7 mouse cellular contexts compared by ENCODE assay signal in the genomic region with DNA sequence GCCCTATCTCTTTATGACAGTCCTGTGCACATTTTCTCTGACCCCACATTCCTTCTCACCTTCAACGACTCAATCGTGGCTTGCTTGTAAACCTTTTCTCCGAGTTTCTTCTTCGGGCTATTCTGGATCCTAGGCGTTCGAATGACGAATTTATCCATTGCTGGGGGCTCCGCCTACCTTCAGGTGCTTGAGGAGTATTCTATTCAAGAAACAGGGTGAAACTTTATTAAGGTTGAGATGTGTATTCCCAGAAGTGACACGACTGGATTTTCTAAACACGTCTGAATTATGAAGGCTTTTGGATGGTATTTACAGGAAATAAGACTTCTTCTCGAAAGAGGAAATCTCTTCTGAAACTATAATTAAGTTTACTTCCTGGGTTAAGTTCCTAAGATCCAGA. TPM values are rescaled to one million over a fixed set of nuclear protein-coding genes. Genes with fewer than 3 reads are reported as not detected.
A peak's percentile ranks its signal among the peaks of the same experiment; 100 is the strongest.
DNase-seq lines count a peak whose midpoint lies in the region; ATAC-seq and TF ChIP-seq lines count a peak whose summit lies in the region.

No protein-coding gene starts in this region.

- no peaks in the 10 kb centered on the region for H3K27me3 ChIP-seq in lung, postnatal 0 days (replicated peaks; ENCODE audit: insufficient read depth, low read length)
- H3K27me3 ChIP-seq in forebrain, embryonic 10.5 days (ENCODE audit: poor library complexity, severe bottlenecking), result no peaks in the 10 kb centered on the region
- H3K27me3 ChIP-seq in intestine, postnatal 0 days (replicated peaks; ENCODE audit: control insufficient read depth, insufficient read depth, low read length), result no peaks in the 10 kb centered on the region

- 16% methylated on average over 11 of the region's 11 CpGs for WGBS in lung, postnatal 0 days
- WGBS in forebrain, embryonic 10.5 days, result 52% methylated on average over 11 of the region's 11 CpGs
- 17% methylated on average over 11 of the region's 11 CpGs for WGBS in intestine, postnatal 0 days
- 47% methylated on average over 11 of the region's 11 CpGs for WGBS in olfactory bulb, adult 2 months

- H3K4me1 ChIP-seq in lung, postnatal 0 days (ENCODE audit: insufficient read depth, low read depth, low read length), result peaks cover 6% of the 10 kb centered on the region; the same call in 1 of the 2 replicates
- H3K4me1 ChIP-seq in forebrain, embryonic 10.5 days, result peaks cover 29% of the 10 kb centered on the region
- H3K4me1 ChIP-seq in intestine, postnatal 0 days (replicated peaks; ENCODE audit: control insufficient read depth, insufficient read depth, low read length), result peaks cover 7% of the 10 kb centered on the region
- peaks cover 3% of the 10 kb centered on the region; the same call in 1 of the 2 replicates for H3K4me1 ChIP-seq in olfactory bulb, adult 2 months (ENCODE audit: control insufficient read depth, insufficient read depth, low read length)

- H3K4me3 ChIP-seq in lung, postnatal 0 days (ENCODE audit: low read depth, low read length), result peak overlapping the region; percentile 99
- H3K4me3 ChIP-seq in forebrain, embryonic 10.5 days, result peak overlapping the region; percentile 91
- peak overlapping the region; percentile 98 for H3K4me3 ChIP-seq in intestine, postnatal 0 days (ENCODE audit: low read depth, low read length)
- peak overlapping the region; percentile 94; the same call in 1 of the 2 replicates for H3K4me3 ChIP-seq in olfactory bulb, adult 2 months (ENCODE audit: insufficient read depth, low read depth, low read length)

- peak; percentile 58 for DNase-seq in lung, postnatal 0 days (ENCODE audit: low spot score)
- DNase-seq in lung, adult 18-20 months, result no peak
- DNase-seq in forebrain, embryonic 10.5 days (ENCODE audit: extremely low spot score, low spot score), result no peak
- DNase-seq in thymus, postnatal 14 days, result no peak
- DNase-seq in retina, embryonic 14.5 days (ENCODE audit: low spot score), result no peak

- ATAC-seq in lung, postnatal 0 days, result no peak
- no peak for ATAC-seq in intestine, postnatal 0 days

- 0 out of 2 replicates have a peak, but pooled peaks cover 6% of the 10 kb centered on the region for H3K36me3 ChIP-seq in lung, postnatal 0 days (ENCODE audit: insufficient read depth, low read length)
- peaks cover 39% of the 10 kb centered on the region for H3K36me3 ChIP-seq in forebrain, embryonic 10.5 days (replicated peaks)
- peaks cover 11% of the 10 kb centered on the region for H3K36me3 ChIP-seq in intestine, postnatal 0 days (ENCODE audit: control insufficient read depth, insufficient read depth)

- TF ChIP-seq EP300 in lung, postnatal 0 days (IDR thresholded peaks at IDR 0.05), result no peak

- no peaks in the 10 kb centered on the region for H3K9me3 ChIP-seq in lung, postnatal 0 days (ENCODE audit: low read length)
- H3K9me3 ChIP-seq in forebrain, embryonic 10.5 days, result no peaks in the 10 kb centered on the region
- H3K9me3 ChIP-seq in intestine, postnatal 0 days (ENCODE audit: control insufficient read depth), result no peaks in the 10 kb centered on the region

- peak overlapping the region; percentile 99 for H3K27ac ChIP-seq in lung, postnatal 0 days (ENCODE audit: low read length)
- H3K27ac ChIP-seq in forebrain, embryonic 10.5 days, result peak overlapping the region; percentile 93
- peak overlapping the region; percentile 97 for H3K27ac ChIP-seq in intestine, postnatal 0 days (ENCODE audit: low read depth, low read length)
- H3K27ac ChIP-seq in olfactory bulb, adult 2 months (ENCODE audit: insufficient read depth, low read depth, low read length), result no peak overlapping the region

- no peak for TF ChIP-seq POLR2A in olfactory bulb, adult 2 months (IDR thresholded peaks at IDR 0.05; ENCODE audit: insufficient read depth, low read depth, low read length)

- H3K9ac ChIP-seq in lung, postnatal 0 days (replicated peaks; ENCODE audit: low read depth), result peak overlapping the region; percentile 93
- peak overlapping the region; percentile 94 for H3K9ac ChIP-seq in intestine, postnatal 0 days (ENCODE audit: low read depth, low read length)

- H3K4me2 ChIP-seq in lung, postnatal 0 days (replicated peaks; ENCODE audit: low read depth, low read length), result peak overlapping the region; percentile 76
- H3K4me2 ChIP-seq in intestine, postnatal 0 days (replicated peaks; ENCODE audit: low read depth), result peak overlapping the region; percentile 74

- TF ChIP-seq CTCF in lung, postnatal 0 days (IDR thresholded peaks at IDR 0.05), result no peak
- no peak for TF ChIP-seq CTCF in intestine, postnatal 0 days (IDR thresholded peaks at IDR 0.05; ENCODE audit: low read depth)
- TF ChIP-seq CTCF in olfactory bulb, adult 2 months (IDR thresholded peaks at IDR 0.05; ENCODE audit: insufficient read depth, low read depth, low read length), result no peak

RNA-seq across cellular contexts. Expression of gene Tmem59, which starts 0.7 kb away (rescaled TPM):
- polyA plus RNA-seq in lung, postnatal 0 days (2015; fragmentation: Nextera tagmentation; extraction: Ambion mirVana), result 790 and 798 TPM in 2 replicates
- polyA plus RNA-seq in forebrain, embryonic 10.5 days (2016; fragmentation: Nextera tagmentation; extraction: Ambion mirVana), result 244 and 249 TPM in 2 replicates
- 560 and 584 TPM in 2 replicates for polyA plus RNA-seq in intestine, postnatal 0 days (2015; fragmentation: Nextera tagmentation; extraction: Ambion mirVana)
- polyA plus RNA-seq in olfactory bulb, adult 2 months (2012; ENCODE audit: insufficient read depth, insufficient read length, low replicate concordance, missing spikeins), result not detected in 2 replicates

RNA-seq across cellular contexts. Expression of gene Tceanc2, which starts 1.4 kb away (rescaled TPM):
- polyA plus RNA-seq in lung, postnatal 0 days (2015; fragmentation: Nextera tagmentation; extraction: Ambion mirVana), result 20.7 and 22.0 TPM in 2 replicates
- polyA plus RNA-seq in forebrain, embryonic 10.5 days (2016; fragmentation: Nextera tagmentation; extraction: Ambion mirVana), result 21.4 and 33.5 TPM in 2 replicates
- 16.6 and 17.7 TPM in 2 replicates for polyA plus RNA-seq in intestine, postnatal 0 days (2015; fragmentation: Nextera tagmentation; extraction: Ambion mirVana)
- polyA plus RNA-seq in olfactory bulb, adult 2 months (2012; ENCODE audit: insufficient read depth, insufficient read length, low replicate concordance, missing spikeins), result not detected in 2 replicates

RNA-seq across cellular contexts. Expression of gene Ldlrad1, which starts 31.5 kb away (rescaled TPM):
- polyA plus RNA-seq in lung, postnatal 0 days (2015; fragmentation: Nextera tagmentation; extraction: Ambion mirVana), result 3.5 and 3.8 TPM in 2 replicates
- not detected in 2 replicates for polyA plus RNA-seq in forebrain, embryonic 10.5 days (2016; fragmentation: Nextera tagmentation; extraction: Ambion mirVana)
- not detected in 2 replicates for polyA plus RNA-seq in intestine, postnatal 0 days (2015; fragmentation: Nextera tagmentation; extraction: Ambion mirVana)
- polyA plus RNA-seq in olfactory bulb, adult 2 months (2012; ENCODE audit: insufficient read depth, insufficient read length, low replicate concordance, missing spikeins), result not detected in 2 replicates
